Mouse (Mus musculus) CH12.LX (cell line): Measurements from ENCODE around the gene Zfp825.

Experiments used
- CTCF ChIP-seq, 2 experiments: IDR thresholded peaks in 1 of 2; conservative IDR thresholded peaks in 1 of 2; 2 replicates each; pipeline ENCODE4 v1.5.1; 2011 to 2012; ENCODE audit warnings: low read depth in 2 of 2, low read length in 2 of 2, improper control_type of control experiment in 1 of 2, inconsistent platforms in 1 of 2, mild to moderate bottlenecking in 1 of 2, moderate library complexity in 1 of 2
- ELF1 ChIP-seq: IDR thresholded peaks from 2 replicates; pipeline ENCODE4 v1.6.1; 2014; ENCODE audit warnings: low read depth, mild to moderate bottlenecking, inconsistent platforms, low read length, improper control_type of control experiment
- EP300 ChIP-seq: IDR thresholded peaks from 2 replicates; pipeline ENCODE4 v1.6.1; 2011; ENCODE audit warnings: low read length, improper control_type of control experiment
- HCFC1 ChIP-seq: IDR thresholded peaks from 2 replicates; pipeline ENCODE4 v1.6.1; 2012; ENCODE audit warnings: low read depth, mild to moderate bottlenecking, inconsistent platforms, low read length, improper control_type of control experiment
- JUN ChIP-seq: IDR thresholded peaks from 2 replicates; pipeline ENCODE4 v1.6.1; 2011; ENCODE audit warnings: low read depth, mild to moderate bottlenecking, low read length, improper control_type of control experiment, moderate library complexity; ENCODE audit not compliant: insufficient read depth
- MAFK ChIP-seq: IDR thresholded peaks from 2 replicates; pipeline ENCODE4 v1.6.1; 2011; ENCODE audit warnings: low read length, improper control_type of control experiment; ENCODE audit not compliant: insufficient replicate concordance
- MAX ChIP-seq: IDR thresholded peaks from 2 replicates; pipeline ENCODE4 v1.6.1; 2011; ENCODE audit warnings: low read length, improper control_type of control experiment
- MAZ ChIP-seq: IDR thresholded peaks from 2 replicates; pipeline ENCODE4 v1.6.1; 2012; ENCODE audit warnings: low read depth, mild to moderate bottlenecking, inconsistent platforms, low read length, improper control_type of control experiment, moderate library complexity
- MXI1 ChIP-seq: IDR thresholded peaks from 2 replicates; pipeline ENCODE4 v1.6.1; 2011; ENCODE audit warnings: mild to moderate bottlenecking, low read depth, low read length, improper control_type of control experiment
- PAX5 ChIP-seq: IDR thresholded peaks from 2 replicates; pipeline ENCODE4 v1.6.1; 2012; ENCODE audit warnings: low read length, inconsistent platforms, mixed read lengths
- POLR2A ChIP-seq: IDR thresholded peaks from 2 replicates; pipeline ENCODE4 v1.6.1; 2011; ENCODE audit warnings: low read depth, mild to moderate bottlenecking, improper control_type of control experiment, low read length
- USF1 ChIP-seq: IDR thresholded peaks from 2 replicates; pipeline ENCODE4 v1.6.1; 2014; ENCODE audit warnings: low read depth, mild to moderate bottlenecking, inconsistent platforms, low read length, improper control_type of control experiment
- USF2 ChIP-seq: conservative IDR thresholded peaks from 2 replicates; pipeline ENCODE4 v1.6.1; 2011; ENCODE audit warnings: low read depth, low read length, improper control_type of control experiment
- ZC3H11A ChIP-seq: IDR thresholded peaks from 2 replicates; pipeline ENCODE4 v1.6.1; 2012; ENCODE audit warnings: low read depth, mild to moderate bottlenecking, inconsistent platforms, low read length, improper control_type of control experiment

- TF ChIP-seq CTCF (conservative IDR thresholded peaks at IDR 0.05 in 1 of 2, IDR thresholded peaks at IDR 0.05 in 1 of 2; ENCODE audit: low read depth in 2 of 2, low read length in 2 of 2): no peak
- peak; percentile 92 for TF ChIP-seq POLR2A
- TF ChIP-seq MAZ: no peak
- no peak for TF ChIP-seq USF1
- TF ChIP-seq USF2: no peak
- TF ChIP-seq HCFC1: peak; percentile 70
- TF ChIP-seq ELF1: peak; percentile 88
- TF ChIP-seq PAX5: no peak
- TF ChIP-seq MXI1: no peak
- no peak for TF ChIP-seq MAFK
- no peak for TF ChIP-seq ZC3H11A
- no peak for TF ChIP-seq JUN
- 0 out of 2 replicates have a peak, but pooled peaks have one; percentile 40 for TF ChIP-seq MAX
- TF ChIP-seq EP300: no peak
These were observed at the start of gene Zfp825 for GRCm38 (mm10) chr13:74493911-74494679.
